Mouse (Mus musculus): Measurements from ENCODE around the gene BC117090.
"Not testable (repeated sequence)": the region's sequence is repeated elsewhere in the genome, so short reads cannot be mapped to it uniquely, and the experiment has no call there.

Gene BC117090

DNA sequence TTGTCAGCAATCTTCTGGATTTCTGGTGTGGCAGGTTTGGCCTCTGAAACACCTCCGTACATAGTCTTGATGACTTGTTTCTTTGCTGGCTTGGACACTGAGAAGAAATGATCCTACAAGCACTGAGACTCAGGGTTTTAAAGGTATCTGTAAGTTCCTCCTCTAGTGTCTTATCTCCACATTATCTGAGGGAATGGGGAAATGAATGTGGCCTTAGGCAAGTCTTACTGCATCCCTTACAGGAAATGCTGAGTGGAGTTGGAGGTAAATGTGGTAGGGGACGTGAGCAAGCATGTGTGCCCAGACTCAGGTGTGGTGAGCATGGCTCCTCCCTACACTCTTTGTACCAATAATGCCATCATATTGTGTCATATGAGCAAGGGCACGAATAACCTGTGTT, at the start of gene BC117090:
Gene BC117090, minus strand, starts transcription at position 101 of the 400 bp plus-strand sequence.
- DNase-seq (ENCODE audit: low spot score in 2 of 2), result no peak

DNA sequence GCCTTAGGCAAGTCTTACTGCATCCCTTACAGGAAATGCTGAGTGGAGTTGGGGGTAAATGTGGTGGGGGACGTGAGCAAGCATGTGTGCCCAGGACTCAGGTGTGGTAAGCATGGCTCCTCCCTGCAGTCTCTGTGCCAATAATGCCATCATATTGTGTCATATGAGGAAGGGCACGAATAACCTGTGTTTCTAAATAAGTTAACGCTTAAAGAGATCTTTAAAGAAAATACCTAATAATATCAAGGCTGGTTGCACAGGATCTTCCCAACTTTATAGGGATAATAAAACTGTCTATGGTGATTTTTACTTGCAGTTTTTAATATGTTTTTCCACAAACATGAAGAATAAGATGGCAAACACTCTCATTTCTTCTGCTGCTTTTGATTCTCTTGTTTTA, 33.5 kb upstream of the BC117090 start, which contains the start of gene BC100530:
Gene BC100530, minus strand, starts transcription at position 101 of the 400 bp plus-strand sequence.
- DNase-seq (ENCODE audit: low spot score in 2 of 2), result not testable (repeated sequence)

DNA sequence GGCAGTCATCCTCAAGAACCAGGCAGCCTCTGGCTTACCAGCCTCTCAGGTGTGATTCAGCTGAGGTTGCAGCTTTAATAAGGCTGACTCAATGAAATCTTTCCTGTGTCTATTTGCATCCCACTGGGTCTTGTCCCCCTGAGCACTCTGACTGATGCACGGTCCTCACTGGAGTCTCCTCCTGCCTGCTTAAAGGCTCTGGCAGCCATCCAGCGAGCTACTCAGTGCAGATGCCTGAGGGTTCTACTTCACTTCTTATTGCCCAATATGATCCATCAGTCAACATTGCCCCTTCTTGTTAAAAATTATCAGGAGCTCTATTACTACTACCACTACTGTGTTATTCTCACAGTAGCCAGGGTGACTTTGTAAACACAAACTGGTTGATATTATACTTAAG, 3.0 kb upstream of the BC117090 start:
- no peak for DNase-seq (ENCODE audit: low spot score in 2 of 2)

DNA sequence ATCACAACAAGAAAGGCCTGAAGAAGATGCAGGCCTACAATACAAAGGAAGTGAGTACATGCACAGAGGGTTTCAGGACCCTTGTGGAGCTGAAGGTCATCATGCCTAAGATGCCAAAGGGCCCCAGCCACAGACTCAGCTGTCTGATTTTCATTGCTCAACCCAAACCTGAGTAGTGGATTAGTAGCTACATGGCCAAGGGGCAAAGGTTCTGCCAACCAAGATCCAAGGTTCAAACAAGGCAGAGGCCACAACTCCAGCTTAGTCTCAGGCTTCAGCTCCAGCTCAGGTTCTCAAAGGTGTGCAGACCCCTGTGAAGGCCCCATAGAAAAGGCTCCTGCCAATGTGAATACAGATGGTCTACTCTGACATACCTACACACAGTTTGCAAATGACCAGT, 14.8 kb downstream of the BC117090 start:
- DNase-seq (ENCODE audit: low spot score in 2 of 2), result no peak

DNA sequence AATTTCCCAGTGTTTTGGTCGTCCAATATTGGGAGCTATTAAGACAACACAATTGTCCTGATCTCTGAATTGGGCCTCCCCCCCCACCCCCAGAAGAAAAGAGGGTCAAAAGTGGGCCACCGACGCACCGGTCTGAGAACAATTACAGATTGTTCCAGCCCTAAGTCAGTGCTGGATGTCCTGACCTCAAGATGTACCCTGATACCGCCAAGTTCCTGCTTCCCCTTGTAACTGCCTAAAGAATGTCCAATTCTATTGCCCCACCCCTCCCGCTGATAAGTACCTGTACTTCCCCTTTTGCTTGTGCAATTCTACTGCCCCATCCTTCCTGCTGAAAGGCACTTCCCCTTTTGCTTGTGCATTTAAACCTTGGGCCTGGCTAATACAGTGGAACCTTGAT, 18.0 kb downstream of the BC117090 start:
- DNase-seq (ENCODE audit: low spot score in 2 of 2), result not testable (repeated sequence)

DNA sequence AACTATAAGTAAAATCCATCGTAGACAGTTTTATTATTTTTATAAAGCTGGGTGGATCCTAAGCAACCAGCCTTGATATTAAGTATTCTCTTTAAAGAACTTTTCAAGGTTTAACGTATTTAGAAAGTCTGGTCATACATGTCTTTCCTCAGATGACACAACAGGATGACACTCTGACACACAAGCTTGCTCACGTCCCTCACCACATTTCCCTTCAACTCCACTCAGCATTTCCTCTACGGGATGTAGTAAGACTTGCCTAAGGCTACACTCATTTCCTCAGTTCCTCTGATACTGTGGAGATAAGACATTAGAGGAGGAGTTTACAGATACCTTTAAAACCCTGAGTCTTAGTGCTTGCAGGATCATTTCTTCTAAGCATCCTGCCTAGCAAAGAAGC, 26.5 kb downstream of the BC117090 start:
- DNase-seq (ENCODE audit: low spot score in 2 of 2), result no peak

DNA sequence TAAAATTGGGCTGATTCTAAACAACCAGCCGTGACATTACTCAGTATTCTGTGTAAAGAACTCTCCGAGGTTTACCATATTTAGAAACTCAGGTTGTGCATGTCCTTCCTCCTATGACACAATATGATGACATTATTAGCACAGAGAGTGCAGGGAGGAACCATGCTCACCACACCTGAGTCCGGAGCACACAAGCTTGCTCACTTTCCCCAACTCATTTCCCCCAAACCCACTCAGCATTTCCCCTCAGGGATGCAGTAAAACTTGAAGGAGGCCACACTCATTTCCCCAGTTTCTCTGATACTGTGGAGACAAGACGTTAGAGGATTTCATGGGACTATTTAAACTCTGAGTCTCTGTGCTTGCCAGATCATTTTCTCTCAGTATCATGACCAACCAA, 45.0 kb downstream of the BC117090 start:
- DNase-seq (ENCODE audit: low spot score in 2 of 2), result no peak

DNA sequence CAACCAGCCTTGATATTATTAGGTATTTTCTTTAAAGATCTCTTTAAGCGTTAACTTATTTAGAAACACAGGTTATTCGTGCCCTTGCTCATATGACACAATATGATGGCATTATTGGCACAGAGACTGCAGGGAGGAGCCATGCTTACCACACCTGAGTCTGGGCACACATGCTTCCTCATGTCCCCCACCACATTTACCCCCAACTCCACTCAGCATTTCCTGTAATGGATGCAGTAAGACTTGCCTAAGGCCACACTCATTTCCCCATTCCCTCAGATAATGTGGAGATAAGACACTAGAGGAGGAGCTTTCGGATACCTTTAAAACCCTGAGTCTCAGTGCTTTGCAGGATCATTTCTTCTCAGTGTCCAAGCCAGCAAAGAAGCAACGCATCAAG, 57.3 kb downstream of the BC117090 start, which contains the start of gene Stfa1:
Gene Stfa1, plus strand, starts transcription at position 156 of the 400 bp plus-strand sequence.
- DNase-seq (ENCODE audit: low spot score in 2 of 2), result not testable (repeated sequence)

All from urinary bladder, adult 18-20 months (tissue).